ENCODE assay signal across 16 mouse cellular contexts in genomic region chr10:123110548-123110947, GRCm38 (mm10). TPM values are rescaled to one million over a fixed set of nuclear protein-coding genes. Genes with fewer than 3 reads are reported as not detected.
DNase-seq lines count a peak whose midpoint lies in the region; ATAC-seq and TF ChIP-seq lines count a peak whose summit lies in the region.
"Had no signal": no experiment of that assay in that cellular context is flagged by ENCODE, and none has a peak within 500 bp of the region (broad histone marks: within the 10 kb centered on the region; RNA-seq: fewer than 3 reads in every experiment).

No protein-coding gene starts in this region.

- no peaks in the 10 kb centered on the region for H3K4me1 ChIP-seq in embryonic facial prominence, embryonic 11.5 days (ENCODE audit: control insufficient read depth, insufficient read depth, low read length)
- H3K4me1 ChIP-seq in embryonic facial prominence, embryonic 10.5 days: no peaks in the 10 kb centered on the region
- no peaks in the 10 kb centered on the region for H3K4me1 ChIP-seq in midbrain, embryonic 14.5 days (ENCODE audit: control insufficient read depth, insufficient read depth, low read length)
- no peaks in the 10 kb centered on the region for H3K4me1 ChIP-seq in midbrain, embryonic 10.5 days
- H3K4me1 ChIP-seq in neural tube, embryonic 14.5 days (ENCODE audit: control insufficient read depth, insufficient read depth, low read length): no peaks in the 10 kb centered on the region
- H3K4me1 ChIP-seq in thymus, adult 2 months (replicated peaks; ENCODE audit: control insufficient read depth, insufficient read depth, low read length): no peaks in the 10 kb centered on the region
- H3K4me1 ChIP-seq: hindbrain, embryonic 12.5 days; neural tube, embryonic 13.5 days had no signal

- WGBS in embryonic facial prominence, embryonic 11.5 days: 81% methylated on average over 11 of the region's 11 CpGs
- 81% methylated on average over 11 of the region's 11 CpGs for WGBS in embryonic facial prominence, embryonic 10.5 days
- 75% methylated on average over 11 of the region's 11 CpGs for WGBS in midbrain, embryonic 14.5 days
- 92% methylated on average over 11 of the region's 11 CpGs for WGBS in midbrain, embryonic 10.5 days
- WGBS in neural tube, embryonic 14.5 days: 65% methylated on average over 11 of the region's 11 CpGs
- WGBS in thymus, adult 2 months: 96% methylated on average over 11 of the region's 11 CpGs

- TF ChIP-seq CTCF in thymus, adult 2 months (IDR thresholded peaks at IDR 0.05; ENCODE audit: borderline replicate concordance, control insufficient read depth, extremely low read depth, insufficient read depth, low read length, poor library complexity): no peak

- no peak overlapping the region for H3K27ac ChIP-seq in embryonic facial prominence, embryonic 11.5 days (replicated peaks; ENCODE audit: low read depth, low read length)
- no peak overlapping the region for H3K27ac ChIP-seq in embryonic facial prominence, embryonic 10.5 days (replicated peaks)
- no peak overlapping the region for H3K27ac ChIP-seq in midbrain, embryonic 14.5 days (replicated peaks; ENCODE audit: low read depth, low read length)
- H3K27ac ChIP-seq in midbrain, embryonic 10.5 days (replicated peaks): no peak overlapping the region
- no peak overlapping the region for H3K27ac ChIP-seq in neural tube, embryonic 14.5 days (ENCODE audit: low read depth, low read length)
- H3K27ac ChIP-seq in thymus, adult 2 months (ENCODE audit: control insufficient read depth, insufficient read depth, low read length): no peak overlapping the region
- H3K27ac ChIP-seq: hindbrain, embryonic 12.5 days; macrophage; neural tube, embryonic 13.5 days had no signal

- no peak overlapping the region for H3K9ac ChIP-seq in embryonic facial prominence, embryonic 11.5 days (replicated peaks; ENCODE audit: low read length)
- no peak overlapping the region for H3K9ac ChIP-seq in midbrain, embryonic 14.5 days (replicated peaks; ENCODE audit: low read length)
- no peak overlapping the region for H3K9ac ChIP-seq in neural tube, embryonic 14.5 days (replicated peaks; ENCODE audit: low read depth, low read length)
- H3K9ac ChIP-seq: hindbrain, embryonic 12.5 days; neural tube, embryonic 13.5 days had no signal

- peak; percentile 52; the same call in 1 of the 2 replicates for ATAC-seq in embryonic facial prominence, embryonic 11.5 days (replicated peaks; ENCODE audit: insufficient number of reproducible peaks, low FRiP score, low TSS enrichment, low read depth)
- ATAC-seq in midbrain, embryonic 14.5 days (ENCODE audit: low FRiP score, low TSS enrichment): no peak
- peak; percentile 51; the same call in 1 of the 2 replicates for ATAC-seq in neural tube, embryonic 14.5 days (ENCODE audit: low read depth)
- ATAC-seq: Patski had no signal

- no peak for TF ChIP-seq POLR2A in thymus, adult 2 months (IDR thresholded peaks at IDR 0.05; ENCODE audit: control insufficient read depth, extremely low read depth, insufficient read depth, low read length, poor library complexity)

- H3K36me3 ChIP-seq in embryonic facial prominence, embryonic 11.5 days (replicated peaks; ENCODE audit: control insufficient read depth, insufficient read depth, low read depth, low read length): no peaks in the 10 kb centered on the region; the same call in 1 of the 2 replicates
- peaks cover 31% of the 10 kb centered on the region for H3K36me3 ChIP-seq in embryonic facial prominence, embryonic 10.5 days (replicated peaks)
- peaks cover 41% of the 10 kb centered on the region for H3K36me3 ChIP-seq in midbrain, embryonic 14.5 days (ENCODE audit: control insufficient read depth, insufficient read depth, low read length)
- H3K36me3 ChIP-seq in midbrain, embryonic 10.5 days: peaks cover 49% of the 10 kb centered on the region
- H3K36me3 ChIP-seq in neural tube, embryonic 14.5 days (ENCODE audit: control insufficient read depth, insufficient read depth, low read length): peaks cover 21% of the 10 kb centered on the region
- peaks cover 29% of the 10 kb centered on the region for H3K36me3 ChIP-seq in thymus, adult 2 months (ENCODE audit: control insufficient read depth, insufficient read depth, low read length)

- H3K27me3 ChIP-seq in embryonic facial prominence, embryonic 11.5 days (ENCODE audit: control insufficient read depth, insufficient read depth, low read length): no peaks in the 10 kb centered on the region
- no peaks in the 10 kb centered on the region for H3K27me3 ChIP-seq in embryonic facial prominence, embryonic 10.5 days (replicated peaks; ENCODE audit: low read depth, poor library complexity, severe bottlenecking)
- H3K27me3 ChIP-seq in midbrain, embryonic 14.5 days (ENCODE audit: control insufficient read depth, insufficient read depth, low read length): no peaks in the 10 kb centered on the region
- no peaks in the 10 kb centered on the region for H3K27me3 ChIP-seq in midbrain, embryonic 10.5 days (ENCODE audit: low read depth, poor library complexity, severe bottlenecking)
- H3K27me3 ChIP-seq in neural tube, embryonic 14.5 days (ENCODE audit: control insufficient read depth, insufficient read depth, low read length): no peaks in the 10 kb centered on the region
- no peaks in the 10 kb centered on the region for H3K27me3 ChIP-seq in thymus, adult 2 months (ENCODE audit: control insufficient read depth, insufficient read depth, low read length)
- H3K27me3 ChIP-seq: hindbrain, embryonic 12.5 days; neural tube, embryonic 13.5 days; Patski had no signal

- no peak overlapping the region for H3K4me3 ChIP-seq in embryonic facial prominence, embryonic 11.5 days (ENCODE audit: low read depth, low read length)
- H3K4me3 ChIP-seq in embryonic facial prominence, embryonic 10.5 days: no peak overlapping the region
- H3K4me3 ChIP-seq in midbrain, embryonic 14.5 days (replicated peaks; ENCODE audit: low read depth, low read length): no peak overlapping the region
- H3K4me3 ChIP-seq in midbrain, embryonic 10.5 days: no peak overlapping the region
- H3K4me3 ChIP-seq in neural tube, embryonic 14.5 days (ENCODE audit: low read depth, low read length): no peak overlapping the region
- H3K4me3 ChIP-seq in thymus, adult 2 months (ENCODE audit: control insufficient read depth, insufficient read depth, low read length): no peak overlapping the region
- H3K4me3 ChIP-seq: hindbrain, embryonic 12.5 days; neural tube, embryonic 13.5 days had no signal

- H3K9me3 ChIP-seq in embryonic facial prominence, embryonic 11.5 days (replicated peaks; ENCODE audit: control insufficient read depth, low read length): no peaks in the 10 kb centered on the region
- H3K9me3 ChIP-seq in embryonic facial prominence, embryonic 10.5 days: no peaks in the 10 kb centered on the region
- H3K9me3 ChIP-seq in midbrain, embryonic 14.5 days (ENCODE audit: control insufficient read depth, low read length): no peaks in the 10 kb centered on the region
- H3K9me3 ChIP-seq in midbrain, embryonic 10.5 days (replicated peaks): no peaks in the 10 kb centered on the region
- H3K9me3 ChIP-seq in neural tube, embryonic 14.5 days (ENCODE audit: control insufficient read depth, low read length): no peaks in the 10 kb centered on the region
- H3K9me3 ChIP-seq: hindbrain, embryonic 12.5 days; neural tube, embryonic 13.5 days had no signal

- no peak overlapping the region for H3K4me2 ChIP-seq in embryonic facial prominence, embryonic 11.5 days (ENCODE audit: low read depth, low read length)
- no peak overlapping the region for H3K4me2 ChIP-seq in midbrain, embryonic 14.5 days (ENCODE audit: low read length)
- H3K4me2 ChIP-seq in neural tube, embryonic 14.5 days (ENCODE audit: low read depth, low read length): no peak overlapping the region
- H3K4me2 ChIP-seq: hindbrain, embryonic 12.5 days; neural tube, embryonic 13.5 days had no signal

- DNase-seq in embryonic facial prominence, embryonic 11.5 days (ENCODE audit: low spot score): peak; percentile 11
- no peak for DNase-seq in embryonic facial prominence, embryonic 10.5 days (ENCODE audit: low spot score)
- peak; percentile 15 for DNase-seq in layer of hippocampus, adult 11-12 months (ENCODE audit: low spot score)
- DNase-seq in layer of hippocampus, postnatal 14 days (ENCODE audit: low spot score in 2 of 2): no peak
- DNase-seq in midbrain, embryonic 14.5 days: peak; percentile 7
- DNase-seq in midbrain, embryonic 10.5 days (ENCODE audit: low spot score): no peak
- DNase-seq in thymus, adult 2 months: no peak
- DNase-seq: cerebellum, adult 18-20 months; gastrocnemius, postnatal 36 days; kidney, adult 9 months; thymus, adult 18-20 months had no signal

RNA-seq across cellular contexts. Expression of gene Mon2, which starts 34.2 kb away (rescaled TPM):
- 24.8 and 28.6 TPM in 2 replicates for polyA plus RNA-seq in embryonic facial prominence, embryonic 11.5 days (2014; fragmentation: Nextera tagmentation; extraction: Ambion mirVana)
- 21.9 and 26.0 TPM in 2 replicates for polyA plus RNA-seq in embryonic facial prominence, embryonic 10.5 days (2016; fragmentation: Nextera tagmentation; extraction: Ambion mirVana)
- total RNA-seq in layer of hippocampus, postnatal 14 days (2021): 100 to 1,000 TPM in 1 of 2 experiments, 10 to 100 TPM in 1; 95.6 to 102 TPM
- 35.1 and 39.4 TPM in 2 replicates for polyA plus RNA-seq in midbrain, embryonic 14.5 days (2014; fragmentation: Nextera tagmentation; extraction: Ambion mirVana)
- 18.9 and 19.7 TPM in 2 replicates for polyA plus RNA-seq in midbrain, embryonic 10.5 days (2016; fragmentation: Nextera tagmentation; extraction: Ambion mirVana)
- polyA plus RNA-seq in neural tube, embryonic 14.5 days (2014; fragmentation: Nextera tagmentation; extraction: Ambion mirVana): 34.7 and 45.9 TPM in 2 replicates
- 62.5 and 74.1 TPM in 2 replicates for polyA plus RNA-seq in thymus, adult 2 months (2012; rRNA removed)

Comparison
In these comparisons a context has a peak if more than half of its experiments do, and no peak if none do; other contexts are left out.
1. DNase-seq: peak in embryonic facial prominence, embryonic 11.5 days (single experiment), layer of hippocampus, adult 11-12 months (single experiment) and midbrain, embryonic 14.5 days (single experiment); none in embryonic facial prominence, embryonic 10.5 days (single experiment), layer of hippocampus, postnatal 14 days (0 of 2), midbrain, embryonic 10.5 days (single experiment) and thymus, adult 2 months (single experiment).